Mouse (Mus musculus) layer of hippocampus, postnatal 10 days (tissue): ENCODE data around the gene Pdk1. TPM values are rescaled to one million over a fixed set of nuclear protein-coding genes. Genes with fewer than 3 reads are reported as not detected.
A peak's percentile ranks its signal among the peaks of the same experiment; 100 is the strongest.

ENCODE experiments used
- DNase-seq, 2 experiments: peaks; one replicate each; pipeline ENCODE4 v3.0.0; 2021; ENCODE audit warnings: low spot score in 2 of 2
- long read RNA-seq: library from polyadenylated mRNA; stranded (forward); transcript quantifications from one replicate; pipeline ENCODE4 v2.0.0, GENCODE M21; 2023
- total RNA-seq, 2 experiments: library from RNA; stranded (reverse); gene quantifications; 2 replicates each; pipeline ENCODE4 v1.2.3; 2021

The Pdk1 gene
- total RNA-seq = 10 to 100 TPM; 34.2 to 37.4 TPM
- long read RNA-seq, full-length matches to known transcripts = 11 of 15 reads
- long read RNA-seq, partial matches to known transcripts = 2 of 15 reads
- long read RNA-seq, other reads (novel, unspliced or antisense) = 2 of 15 reads

- DNase-seq = peak; percentile 96 to 98
Observed at GRCm38 (mm10) chr2:71872801-71873443, at the start of gene Pdk1. Gene Pdk1 (plus strand): TSS chr2:71873224.

GRCm38 (mm10) chr2:71824146-71824545 is 48.9 kb upstream of the Pdk1 start:
- no peak for DNase-seq

GRCm38 (mm10) chr2:71827711-71828110 is 45.3 kb upstream of the Pdk1 start:
- DNase-seq = no peak

- no peak for DNase-seq
Observed at GRCm38 (mm10) chr2:71828928-71829327, 44.1 kb upstream of the Pdk1 start.

- DNase-seq = no peak
Observed at GRCm38 (mm10) chr2:71833626-71834025, 39.4 kb upstream of the Pdk1 start.

GRCm38 (mm10) chr2:71834371-71834770 is 38.7 kb upstream of the Pdk1 start:
- no peak for DNase-seq

GRCm38 (mm10) chr2:71835556-71835955 is 37.5 kb upstream of the Pdk1 start:
- DNase-seq = no peak

GRCm38 (mm10) chr2:71836232-71836631 is 36.8 kb upstream of the Pdk1 start:
- no peak for DNase-seq

- no peak for DNase-seq
Observed at GRCm38 (mm10) chr2:71837261-71837660, 35.8 kb upstream of the Pdk1 start.

- DNase-seq = peak; percentile 78 to 85
Observed at GRCm38 (mm10) chr2:71837791-71838190, 35.2 kb upstream of the Pdk1 start.

- no peak for DNase-seq
Observed at GRCm38 (mm10) chr2:71843316-71843715, 29.7 kb upstream of the Pdk1 start.

- DNase-seq = no peak
Observed at GRCm38 (mm10) chr2:71844906-71845305, 28.1 kb upstream of the Pdk1 start.

- peak; percentile 63 for DNase-seq
Observed at GRCm38 (mm10) chr2:71852161-71852560, 20.9 kb upstream of the Pdk1 start.

GRCm38 (mm10) chr2:71855076-71855475 is 17.9 kb upstream of the Pdk1 start:
- no peak for DNase-seq

- DNase-seq = no peak
Observed at GRCm38 (mm10) chr2:71863531-71864173, 9.4 kb upstream of the Pdk1 start.

GRCm38 (mm10) chr2:71865022-71865421 is 8.0 kb upstream of the Pdk1 start:
- no peak for DNase-seq

- DNase-seq = no peak
Observed at GRCm38 (mm10) chr2:71865935-71866334, 7.1 kb upstream of the Pdk1 start.

GRCm38 (mm10) chr2:71866565-71866964 is 6.5 kb upstream of the Pdk1 start:
- DNase-seq = no peak

- no peak for DNase-seq
Observed at GRCm38 (mm10) chr2:71867019-71867418, 6.0 kb upstream of the Pdk1 start.

- no peak for DNase-seq
Observed at GRCm38 (mm10) chr2:71867480-71867879, 5.5 kb upstream of the Pdk1 start.

- no peak for DNase-seq
Observed at GRCm38 (mm10) chr2:71868256-71868655, 4.8 kb upstream of the Pdk1 start.

- no peak for DNase-seq
Observed at GRCm38 (mm10) chr2:71872141-71872540, 883 bp upstream of the Pdk1 start.
